Mouse (Mus musculus) heart, embryonic 15.5 days (tissue): ENCODE data around the gene Ucp2. TPM values are rescaled to one million over a fixed set of nuclear protein-coding genes. Genes with fewer than 3 reads are reported as not detected.

ENCODE experiments used
- ATAC-seq: fragments of 200-750 bp; cut with Nextera tagmentation; replicated peaks from 2 replicates; pipeline ENCODE4 v1.8.0; 2017; ENCODE audit warnings: low read depth, moderate TSS enrichment; ENCODE audit not compliant: insufficient number of reproducible peaks, insufficient read depth, low FRiP score
- H3K27ac ChIP-seq: fragments of 300-500 bp; sonication (generic); 2 replicates; pipeline ENCODE4 v1.5.1; 2015; ENCODE audit warnings: mild to moderate bottlenecking, inconsistent platforms
- H3K27me3 ChIP-seq: fragments of 300-500 bp; sonication (generic); 2 replicates; pipeline ENCODE4 v1.6.1; 2015; ENCODE audit warnings: inconsistent platforms
- H3K36me3 ChIP-seq: fragments of 300-500 bp; sonication (generic); 2 replicates; pipeline ENCODE4 v1.6.1; 2015; ENCODE audit warnings: mild to moderate bottlenecking, inconsistent platforms
- H3K4me1 ChIP-seq: fragments of 300-500 bp; sonication (generic); replicated peaks from 2 replicates; pipeline ENCODE4 v1.6.1; 2015; ENCODE audit warnings: inconsistent platforms
- H3K4me2 ChIP-seq: fragments of 300-500 bp; sonication (generic); 2 replicates; pipeline ENCODE4 v1.6.1; 2015; ENCODE audit warnings: inconsistent platforms, mild to moderate bottlenecking, moderate library complexity
- H3K4me3 ChIP-seq: fragments of 300-500 bp; sonication (generic); 2 replicates; pipeline ENCODE4 v1.5.1; 2015; ENCODE audit warnings: mild to moderate bottlenecking, inconsistent platforms
- H3K9ac ChIP-seq: fragments of 300-500 bp; sonication (generic); 2 replicates; pipeline ENCODE4 v1.6.1; 2015; ENCODE audit warnings: mild to moderate bottlenecking, inconsistent platforms
- H3K9me3 ChIP-seq: fragments of 300-500 bp; sonication (generic); replicated peaks from 2 replicates; pipeline ENCODE4 v1.6.1; 2016; ENCODE audit warnings: inconsistent platforms
- WGBS: fragments of 180-500 bp; shearing (Covaris S2); methylation state at CpG from one replicate; pipeline ENCODE4 v1.1.7; 2015; ENCODE audit warnings: mixed read lengths; 5-methylcytosine and 5-hydroxymethylcytosine counted together
- polyA plus RNA-seq: library from polyadenylated mRNA; unstranded; fragments of >200 nt; fragmentation: Nextera tagmentation; extraction: Ambion mirVana; gene quantifications from 2 replicates; pipeline ENCODE4 v1.2.1, GENCODE M21; 2015

Gene Ucp2
- polyA plus RNA-seq, 1 experiment from 2014 or later, result 109 TPM

GRCm38 (mm10) chr7:100504740-100505487 lies 11.8 kb downstream of the Ucp2 start:
- Histone ChIP-seq H3K4me2 (no peak overlapping the region), H3K9me3 (no peaks in the 10 kb centered on the region), H3K27ac (no peak overlapping the region), H3K36me3 (no peaks in the 10 kb centered on the region), H3K4me3 (no peak overlapping the region), H3K9ac (no peak overlapping the region), H3K27me3 (no peaks in the 10 kb centered on the region), H3K4me1 (no peaks in the 10 kb centered on the region)
- no peak for ATAC-seq
- WGBS, result 78% methylated on average over 13 of the region's 13 CpGs

GRCm38 (mm10) chr7:100506494-100506893 lies 13.4 kb downstream of the Ucp2 start:
- Histone ChIP-seq H3K4me3 (no peak overlapping the region), H3K4me1 (no peaks in the 10 kb centered on the region), H3K9me3 (no peaks in the 10 kb centered on the region), H3K4me2 (no peak overlapping the region), H3K27me3 (no peaks in the 10 kb centered on the region), H3K9ac (no peak overlapping the region), H3K27ac (no peak overlapping the region), H3K36me3 (no peaks in the 10 kb centered on the region)
- 58% methylated on average over 4 of the region's 4 CpGs for WGBS
- no peak for ATAC-seq

GRCm38 (mm10) chr7:100508670-100509069 lies 15.5 kb downstream of the Ucp2 start:
- Histone ChIP-seq H3K4me3 (no peak overlapping the region), H3K4me2 (no peak overlapping the region), H3K36me3 (no peaks in the 10 kb centered on the region), H3K4me1 (no peaks in the 10 kb centered on the region), H3K9me3 (no peaks in the 10 kb centered on the region), H3K27ac (no peak overlapping the region), H3K9ac (no peak overlapping the region), H3K27me3 (no peaks in the 10 kb centered on the region)
- WGBS, result 43% methylated on average over 3 of the region's 3 CpGs
- no peak for ATAC-seq

GRCm38 (mm10) chr7:100511602-100512001 lies 18.5 kb downstream of the Ucp2 start:
- WGBS, result 62% methylated on average over 8 of the region's 8 CpGs
- Histone ChIP-seq H3K27ac (no peak overlapping the region), H3K4me3 (no peak overlapping the region), H3K4me2 (no peak overlapping the region), H3K27me3 (0 out of 2 replicates have a peak, but pooled peaks cover 3% of the 10 kb centered on the region), H3K4me1 (no peaks in the 10 kb centered on the region), H3K9ac (no peak overlapping the region), H3K9me3 (no peaks in the 10 kb centered on the region), H3K36me3 (no peaks in the 10 kb centered on the region)
- ATAC-seq, result no peak

GRCm38 (mm10) chr7:100514573-100514972 lies 21.4 kb downstream of the Ucp2 start, which contains the start of gene Dnajb13:
Dnajb13 (minus strand) TSS chr7:100514960.
- Histone ChIP-seq H3K9me3 (no peaks in the 10 kb centered on the region), H3K4me3 (no peak within 1 kb of the TSS), H3K36me3 (no peaks in the 10 kb centered on the region), H3K4me2 (peak within 1 kb of the TSS; percentile 41; the same call in 1 of the 2 replicates), H3K27me3 (0 out of 2 replicates have a peak, but pooled peaks cover 3% of the 10 kb centered on the region), H3K4me1 (no peaks in the 10 kb centered on the region), H3K9ac (no peak within 1 kb of the TSS), H3K27ac (no peak within 1 kb of the TSS)
- ATAC-seq, result no peak
- 43% methylated on average over 11 of the region's 11 CpGs for WGBS

- H3K36me3 ChIP-seq, result no peaks in the 10 kb centered on the region
- H3K27ac ChIP-seq, result no peak overlapping the region
- no peaks in the 10 kb centered on the region for H3K4me1 ChIP-seq
- 59% methylated on average over 7 of the region's 7 CpGs for WGBS
- no peaks in the 10 kb centered on the region for H3K9me3 ChIP-seq
- no peak overlapping the region for H3K4me3 ChIP-seq
- ATAC-seq, result no peak
- H3K4me2 ChIP-seq, result no peak overlapping the region
- no peaks in the 10 kb centered on the region for H3K27me3 ChIP-seq
- no peak overlapping the region for H3K9ac ChIP-seq
These were observed 27.1 kb downstream of the Ucp2 start for GRCm38 (mm10) chr7:100520204-100520603.

- ATAC-seq, result no peak
- Histone ChIP-seq H3K4me1 (no peaks in the 10 kb centered on the region), H3K27ac (no peak overlapping the region), H3K4me2 (no peak overlapping the region), H3K4me3 (no peak overlapping the region), H3K9me3 (no peaks in the 10 kb centered on the region), H3K27me3 (no peaks in the 10 kb centered on the region), H3K9ac (no peak overlapping the region), H3K36me3 (no peaks in the 10 kb centered on the region)
- WGBS, result 23% methylated on average over 10 of the region's 10 CpGs
These were observed 27.6 kb downstream of the Ucp2 start for GRCm38 (mm10) chr7:100520663-100521285.

- Histone ChIP-seq H3K4me1 (no peaks in the 10 kb centered on the region), H3K4me3 (no peak overlapping the region), H3K27me3 (no peaks in the 10 kb centered on the region; the same call in 1 of the 2 replicates), H3K9me3 (no peaks in the 10 kb centered on the region), H3K4me2 (no peak overlapping the region), H3K36me3 (no peaks in the 10 kb centered on the region), H3K9ac (no peak overlapping the region), H3K27ac (no peak overlapping the region)
- ATAC-seq, result no peak
- 76% methylated on average over 3 of the region's 3 CpGs for WGBS
These were observed 29.1 kb downstream of the Ucp2 start for GRCm38 (mm10) chr7:100522222-100522621.

- ATAC-seq, result no peak
- 60% methylated on average over 8 of the region's 8 CpGs for WGBS
These were observed 31.5 kb downstream of the Ucp2 start for GRCm38 (mm10) chr7:100524669-100525068.

GRCm38 (mm10) chr7:100530766-100531165 lies 37.6 kb downstream of the Ucp2 start:
- no peaks in the 10 kb centered on the region; the same call in 1 of the 2 replicates for H3K27me3 ChIP-seq
- H3K36me3 ChIP-seq, result no peaks in the 10 kb centered on the region
- H3K27ac ChIP-seq, result no peak overlapping the region
- no peaks in the 10 kb centered on the region for H3K4me1 ChIP-seq
- ATAC-seq, result no peak
- no peak overlapping the region for H3K4me3 ChIP-seq
- no peak overlapping the region for H3K4me2 ChIP-seq
- no peak overlapping the region for H3K9ac ChIP-seq
- no peaks in the 10 kb centered on the region for H3K9me3 ChIP-seq
- WGBS, result 87% methylated on average over 5 of the region's 5 CpGs

More at GRCm38 (mm10) chr7:100524669-100525068, 31.5 kb downstream of the Ucp2 start:
- Histone ChIP-seq H3K27me3 (no peaks in the 10 kb centered on the region; the same call in 1 of the 2 replicates), H3K9ac (no peak overlapping the region), H3K4me3 (no peak overlapping the region), H3K36me3 (no peaks in the 10 kb centered on the region), H3K4me1 (no peaks in the 10 kb centered on the region), H3K4me2 (no peak overlapping the region), H3K9me3 (no peaks in the 10 kb centered on the region), H3K27ac (no peak overlapping the region)

GRCm38 (mm10) chr7:100533503-100533902 lies 40.4 kb downstream of the Ucp2 start:
- ATAC-seq, result no peak
- H3K27ac ChIP-seq, result no peak overlapping the region
- H3K36me3 ChIP-seq, result no peaks in the 10 kb centered on the region
- peaks cover 8% of the 10 kb centered on the region; the same call in 1 of the 2 replicates for H3K4me1 ChIP-seq
- no peak overlapping the region for H3K4me2 ChIP-seq
- no peak overlapping the region for H3K4me3 ChIP-seq
- H3K9me3 ChIP-seq, result no peaks in the 10 kb centered on the region
- H3K9ac ChIP-seq, result no peak overlapping the region
- 58% methylated on average over 2 of the region's 2 CpGs for WGBS
- H3K27me3 ChIP-seq, result no peaks in the 10 kb centered on the region
